Mouse (Mus musculus) heart, embryonic 15.5 days (tissue): Measurements from ENCODE around the gene Spcs2. TPM values are rescaled to one million over a fixed set of nuclear protein-coding genes. Genes with fewer than 3 reads are reported as not detected.

Experiments
- ATAC-seq: fragments of 200-750 bp; cut with Nextera tagmentation; replicated peaks from 2 replicates; pipeline ENCODE4 v1.8.0; 2017; ENCODE audit warnings: low read depth, moderate TSS enrichment; ENCODE audit not compliant: insufficient number of reproducible peaks, insufficient read depth, low FRiP score
- H3K27ac ChIP-seq: fragments of 300-500 bp; sonication (generic); 2 replicates; pipeline ENCODE4 v1.5.1; 2015; ENCODE audit warnings: mild to moderate bottlenecking, inconsistent platforms
- H3K27me3 ChIP-seq: fragments of 300-500 bp; sonication (generic); 2 replicates; pipeline ENCODE4 v1.6.1; 2015; ENCODE audit warnings: inconsistent platforms
- H3K36me3 ChIP-seq: fragments of 300-500 bp; sonication (generic); 2 replicates; pipeline ENCODE4 v1.6.1; 2015; ENCODE audit warnings: mild to moderate bottlenecking, inconsistent platforms
- H3K4me1 ChIP-seq: fragments of 300-500 bp; sonication (generic); replicated peaks from 2 replicates; pipeline ENCODE4 v1.6.1; 2015; ENCODE audit warnings: inconsistent platforms
- H3K4me2 ChIP-seq: fragments of 300-500 bp; sonication (generic); 2 replicates; pipeline ENCODE4 v1.6.1; 2015; ENCODE audit warnings: inconsistent platforms, mild to moderate bottlenecking, moderate library complexity
- H3K4me3 ChIP-seq: fragments of 300-500 bp; sonication (generic); 2 replicates; pipeline ENCODE4 v1.5.1; 2015; ENCODE audit warnings: mild to moderate bottlenecking, inconsistent platforms
- H3K9ac ChIP-seq: fragments of 300-500 bp; sonication (generic); 2 replicates; pipeline ENCODE4 v1.6.1; 2015; ENCODE audit warnings: mild to moderate bottlenecking, inconsistent platforms
- H3K9me3 ChIP-seq: fragments of 300-500 bp; sonication (generic); replicated peaks from 2 replicates; pipeline ENCODE4 v1.6.1; 2016; ENCODE audit warnings: inconsistent platforms
- WGBS: fragments of 180-500 bp; shearing (Covaris S2); methylation state at CpG from one replicate; pipeline ENCODE4 v1.1.7; 2015; ENCODE audit warnings: mixed read lengths; 5-methylcytosine and 5-hydroxymethylcytosine counted together
- polyA plus RNA-seq: library from polyadenylated mRNA; unstranded; fragments of >200 nt; fragmentation: Nextera tagmentation; extraction: Ambion mirVana; gene quantifications from 2 replicates; pipeline ENCODE4 v1.2.1, GENCODE M21; 2015

The Spcs2 gene
- polyA plus RNA-seq, 1 experiment from 2014 or later: 188 TPM

- ATAC-seq: no peak
- H3K36me3 ChIP-seq: no peaks in the 10 kb centered on the region
- H3K9me3 ChIP-seq: no peaks in the 10 kb centered on the region
- no peak overlapping the region for H3K4me3 ChIP-seq
- peaks cover 8% of the 10 kb centered on the region for H3K4me1 ChIP-seq
- no peak overlapping the region for H3K27ac ChIP-seq
- no peak overlapping the region for H3K4me2 ChIP-seq
- H3K27me3 ChIP-seq: peaks cover 24% of the 10 kb centered on the region
- WGBS: 35% methylated on average over 6 of the region's 6 CpGs
- H3K9ac ChIP-seq: no peak overlapping the region
Observed at GRCm38 (mm10) chr7:99797911-99798647, 65.2 kb downstream of the Spcs2 start.

- Histone ChIP-seq H3K27ac (no peak overlapping the region), H3K36me3 (no peaks in the 10 kb centered on the region), H3K4me1 (peaks cover 8% of the 10 kb centered on the region), H3K4me2 (no peak overlapping the region), H3K27me3 (peaks cover 24% of the 10 kb centered on the region), H3K9ac (no peak overlapping the region), H3K4me3 (no peak overlapping the region), H3K9me3 (no peaks in the 10 kb centered on the region)
- 79% methylated on average over 3 of the region's 3 CpGs for WGBS
- no peak for ATAC-seq
Observed at GRCm38 (mm10) chr7:99797261-99797660, 66.0 kb downstream of the Spcs2 start.

GRCm38 (mm10) chr7:99796471-99796870, 66.8 kb downstream of the Spcs2 start:
- Histone ChIP-seq H3K27ac (no peak overlapping the region), H3K36me3 (no peaks in the 10 kb centered on the region), H3K27me3 (peaks cover 24% of the 10 kb centered on the region), H3K4me1 (peaks cover 8% of the 10 kb centered on the region), H3K4me2 (no peak overlapping the region), H3K4me3 (no peak overlapping the region), H3K9me3 (no peaks in the 10 kb centered on the region), H3K9ac (no peak overlapping the region)
- 65% methylated on average over 3 of the region's 3 CpGs for WGBS
- ATAC-seq: no peak

GRCm38 (mm10) chr7:99795192-99795981, 67.9 kb downstream of the Spcs2 start:
- WGBS: 16% methylated on average over 17 of the region's 17 CpGs
- Histone ChIP-seq H3K9ac (no peak overlapping the region), H3K4me1 (peaks cover 8% of the 10 kb centered on the region), H3K4me3 (no peak overlapping the region), H3K27me3 (peaks cover 24% of the 10 kb centered on the region), H3K36me3 (no peaks in the 10 kb centered on the region), H3K27ac (no peak overlapping the region), H3K4me2 (peak overlapping the region; percentile 31), H3K9me3 (no peaks in the 10 kb centered on the region)
- ATAC-seq: no peak

GRCm38 (mm10) chr7:99794096-99794495, 69.2 kb downstream of the Spcs2 start:
- Histone ChIP-seq H3K27me3 (peaks cover 23% of the 10 kb centered on the region), H3K9me3 (no peaks in the 10 kb centered on the region), H3K9ac (no peak overlapping the region), H3K27ac (no peak overlapping the region), H3K36me3 (no peaks in the 10 kb centered on the region), H3K4me1 (peaks cover 8% of the 10 kb centered on the region), H3K4me3 (no peak overlapping the region), H3K4me2 (no peak overlapping the region)
- ATAC-seq: no peak
- WGBS: 46% methylated on average over 2 of the region's 2 CpGs

- Histone ChIP-seq H3K4me2 (no peak overlapping the region), H3K4me3 (no peak overlapping the region), H3K27me3 (0 out of 2 replicates have a peak, but pooled peaks cover 4% of the 10 kb centered on the region), H3K4me1 (peaks cover 7% of the 10 kb centered on the region), H3K9ac (no peak overlapping the region), H3K9me3 (no peaks in the 10 kb centered on the region), H3K36me3 (no peaks in the 10 kb centered on the region), H3K27ac (no peak overlapping the region)
- no peak for ATAC-seq
- 84% methylated on average over 10 of the region's 10 CpGs for WGBS
Observed at GRCm38 (mm10) chr7:99790816-99791215, 72.4 kb downstream of the Spcs2 start.

GRCm38 (mm10) chr7:99788563-99788962, 74.7 kb downstream of the Spcs2 start:
- H3K27me3 ChIP-seq: no peaks in the 10 kb centered on the region
- ATAC-seq: no peak
- no peak overlapping the region for H3K27ac ChIP-seq
- H3K36me3 ChIP-seq: no peaks in the 10 kb centered on the region
- H3K9ac ChIP-seq: no peak overlapping the region
- 46% methylated on average over 5 of the region's 5 CpGs for WGBS
- H3K4me1 ChIP-seq: no peaks in the 10 kb centered on the region
- H3K4me2 ChIP-seq: no peak overlapping the region
- H3K9me3 ChIP-seq: no peaks in the 10 kb centered on the region
- no peak overlapping the region for H3K4me3 ChIP-seq

GRCm38 (mm10) chr7:99787935-99788334, 75.3 kb downstream of the Spcs2 start:
- no peak overlapping the region for H3K9ac ChIP-seq
- H3K4me2 ChIP-seq: no peak overlapping the region
- ATAC-seq: no peak
- H3K36me3 ChIP-seq: no peaks in the 10 kb centered on the region
- H3K9me3 ChIP-seq: no peaks in the 10 kb centered on the region
- no peak overlapping the region for H3K4me3 ChIP-seq
- H3K27ac ChIP-seq: no peak overlapping the region
- H3K27me3 ChIP-seq: no peaks in the 10 kb centered on the region
- H3K4me1 ChIP-seq: no peaks in the 10 kb centered on the region
- 59% methylated on average over 2 of the region's 2 CpGs for WGBS

Other genes starting within 250 kb of the Spcs2 start
- gene Tpbgl, start 236.4 kb downstream of the Spcs2 start, polyA plus RNA-seq: 2.1 and 3.3 TPM in 2 replicates
- 2.0 and 4.0 TPM in 2 replicates for gene Slco2b1, start 152.1 kb downstream of the Spcs2 start, polyA plus RNA-seq
- gene Olfr520, start 133.2 kb downstream of the Spcs2 start, polyA plus RNA-seq: not detected in 2 replicates
- gene Olfr521, start 100.0 kb downstream of the Spcs2 start, polyA plus RNA-seq: not detected in 2 replicates
- 3.3 and 4.5 TPM in 2 replicates for gene Neu3, start 35.0 kb downstream of the Spcs2 start, polyA plus RNA-seq
- 0.08 and 0.23 TPM in 2 replicates for gene Xrra1, start 4.3 kb downstream of the Spcs2 start, polyA plus RNA-seq
- 2.7 and 3.7 TPM in 2 replicates for gene Rnf169, start 117.0 kb upstream of the Spcs2 start, polyA plus RNA-seq
- 0.11 and 0.37 TPM in 2 replicates for gene Chrdl2, start 142.7 kb upstream of the Spcs2 start, polyA plus RNA-seq